Mouse (Mus musculus) testis, postnatal 10 days (tissue): ENCODE measurements around the gene Vmn1r4.

Source experiments
- DNase-seq: peaks from one replicate; pipeline ENCODE4 v3.0.0; 2021; ENCODE audit warnings: low spot score

Gene Vmn1r4

DNA sequence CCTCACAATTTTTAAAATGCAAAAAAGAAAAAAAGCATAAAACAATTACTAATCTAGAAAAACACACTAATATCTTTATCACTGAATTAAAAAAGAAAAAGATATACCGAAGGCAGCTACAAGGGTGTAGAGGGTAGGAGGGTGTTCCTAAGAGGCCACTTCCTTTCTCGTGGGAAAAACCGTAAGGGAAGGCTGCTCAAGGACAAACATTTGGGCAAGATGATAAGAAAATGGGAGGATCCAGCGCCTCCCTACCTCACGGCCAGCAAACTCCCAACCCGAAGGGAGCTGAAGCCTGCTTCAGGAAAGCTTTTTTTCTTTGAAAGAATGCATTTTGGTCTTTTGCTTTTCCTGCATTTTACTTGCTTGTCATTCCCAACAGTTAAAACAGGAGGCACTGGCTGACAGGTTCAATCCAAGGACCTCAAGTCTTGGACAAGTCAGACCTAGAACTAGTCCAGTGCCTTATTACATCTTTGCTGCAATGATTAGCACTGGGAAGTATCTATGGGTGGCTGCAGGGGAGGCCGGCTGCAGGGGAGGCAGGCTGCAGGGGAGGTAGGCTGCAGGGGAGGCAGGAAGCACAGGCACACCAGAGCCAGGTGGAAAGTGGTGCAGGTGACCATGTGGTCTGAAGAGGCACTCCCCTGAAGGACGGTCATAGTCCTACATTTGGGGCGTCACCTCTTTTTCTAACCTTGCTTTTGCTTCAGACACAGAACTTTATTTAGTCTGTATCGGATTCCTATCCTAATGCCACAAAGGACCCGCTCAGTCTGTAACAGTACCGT lies 6.0 kb upstream of the Vmn1r4 start:
- DNase-seq = no peak

GRCm38 (mm10) chr6:56919330-56920044 lies 4.3 kb upstream of the Vmn1r4 start:
- no peak for DNase-seq

DNA sequence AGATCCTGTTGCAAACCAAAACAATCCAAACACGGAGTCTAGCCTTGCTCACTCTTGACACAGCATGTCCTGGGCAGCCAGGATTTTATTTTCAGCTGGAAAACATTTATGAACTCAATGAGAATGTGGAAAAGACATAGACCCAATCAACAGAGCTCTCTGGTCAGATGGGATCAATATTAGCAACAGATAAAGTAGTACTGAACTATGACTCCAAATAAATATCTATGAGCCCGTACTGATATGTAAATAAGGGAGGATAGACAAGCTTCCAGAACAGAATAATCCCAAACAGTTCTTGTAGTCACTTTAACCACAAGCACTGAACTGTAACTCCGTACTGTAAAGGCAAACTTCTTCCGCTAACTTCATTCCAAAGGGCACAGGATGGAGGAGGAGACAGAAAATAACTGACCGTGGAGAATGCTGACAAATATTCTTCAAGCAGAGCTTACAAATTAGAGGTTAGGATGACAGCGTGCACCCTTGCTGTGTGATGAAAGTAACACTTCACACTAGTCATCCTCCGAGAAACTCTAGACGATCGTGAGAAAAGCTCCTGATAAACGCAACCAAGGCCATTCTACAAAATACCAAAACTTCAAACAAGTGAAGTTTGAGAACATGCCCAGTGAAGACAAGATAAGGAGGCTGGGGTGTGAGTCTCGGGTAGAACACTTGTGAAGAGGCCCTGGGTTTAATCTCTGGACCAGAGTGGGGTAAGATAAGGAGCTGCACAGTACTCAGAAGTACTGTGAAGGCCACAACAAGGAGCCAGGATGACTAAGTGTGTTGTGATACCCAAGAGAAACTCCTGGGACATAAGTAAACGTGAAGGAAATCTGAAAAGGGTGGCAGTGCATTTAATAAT lies 3.4 kb upstream of the Vmn1r4 start:
- DNase-seq = no peak

- DNase-seq = no peak
Observed at GRCm38 (mm10) chr6:56923331-56923725, 487 bp upstream of the Vmn1r4 start.

DNA sequence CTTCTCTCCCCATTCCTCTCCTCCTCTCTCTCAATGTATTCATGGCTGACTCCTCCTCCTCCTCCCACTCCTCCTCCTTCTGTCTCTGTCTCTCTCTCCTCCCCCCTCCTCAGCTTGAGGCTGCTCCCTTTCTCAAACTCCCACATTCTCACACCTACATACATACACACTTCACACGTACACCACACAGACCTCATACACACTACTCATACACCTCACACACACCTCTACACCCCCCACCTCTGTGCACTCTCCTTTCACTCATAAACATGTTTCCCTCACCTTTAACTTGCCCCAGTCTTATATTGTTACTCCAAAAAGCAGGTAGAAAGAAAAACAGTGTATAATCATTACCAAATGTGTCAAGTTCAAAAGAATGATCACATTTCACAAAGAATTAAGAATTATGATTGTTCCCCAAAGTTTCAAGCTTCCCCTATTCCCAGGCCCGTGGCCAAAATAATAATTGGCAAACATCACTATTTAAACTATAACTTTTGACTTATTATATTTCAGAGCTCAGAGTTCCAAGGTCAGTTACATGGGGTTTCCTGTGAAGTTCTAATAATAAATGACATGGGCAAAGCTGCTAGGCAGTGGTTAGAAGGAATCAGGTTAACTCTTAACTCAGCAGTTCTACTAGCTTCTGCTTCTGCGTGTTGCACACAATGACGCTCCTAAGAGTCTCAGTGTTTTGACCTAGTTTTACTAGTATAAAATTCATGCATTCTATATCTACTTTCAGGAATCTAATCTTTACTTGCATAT lies 8.0 kb downstream of the Vmn1r4 start:
- DNase-seq = no peak

DNA sequence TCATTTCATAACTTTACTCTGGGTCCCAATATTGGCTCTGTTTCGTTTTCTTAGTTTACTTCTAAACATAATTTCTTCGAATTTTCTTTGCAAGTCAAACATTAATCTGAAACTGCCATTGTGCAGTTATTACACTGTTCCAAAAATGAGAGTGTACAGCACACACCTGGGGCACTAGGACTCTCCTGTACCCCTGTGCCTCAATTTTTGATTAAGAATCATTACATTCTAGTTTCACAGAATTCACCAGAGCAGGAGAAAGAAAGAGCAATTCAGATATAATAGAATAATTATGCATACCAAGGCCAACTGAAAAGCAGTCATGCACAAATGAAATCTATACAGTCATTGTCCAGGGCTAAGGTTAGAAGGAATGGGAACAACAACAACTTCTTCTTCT lies 8.6 kb downstream of the Vmn1r4 start:
- DNase-seq = no peak

- no peak for DNase-seq
Observed at GRCm38 (mm10) chr6:56934366-56934765, 10.6 kb downstream of the Vmn1r4 start.

GRCm38 (mm10) chr6:56956436-56956835 lies 32.6 kb downstream of the Vmn1r4 start:
- no peak for DNase-seq

DNA sequence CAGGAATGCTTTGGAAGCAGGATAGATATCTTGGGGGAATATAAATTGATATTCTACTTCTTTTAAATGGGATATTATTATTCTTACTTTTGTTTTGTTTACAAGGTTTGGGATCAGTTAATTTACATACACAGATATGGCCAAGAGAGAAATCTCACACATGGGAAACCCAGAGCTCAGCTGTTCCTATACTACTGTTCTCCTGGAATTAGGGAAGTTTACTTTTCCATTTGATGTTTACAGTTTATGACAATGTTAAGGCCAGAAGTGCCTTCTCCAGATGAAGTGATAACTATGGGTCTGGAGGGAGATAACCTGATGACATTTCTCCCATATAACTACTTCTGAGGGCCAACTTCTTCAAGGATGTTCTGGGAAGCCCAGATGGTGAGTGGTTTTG lies 46.2 kb downstream of the Vmn1r4 start, which contains the start of gene Vmn1r5:
TSS of gene Vmn1r5 (plus strand) at position 301 of the 400 bp plus-strand sequence.
- DNase-seq = no peak

DNA sequence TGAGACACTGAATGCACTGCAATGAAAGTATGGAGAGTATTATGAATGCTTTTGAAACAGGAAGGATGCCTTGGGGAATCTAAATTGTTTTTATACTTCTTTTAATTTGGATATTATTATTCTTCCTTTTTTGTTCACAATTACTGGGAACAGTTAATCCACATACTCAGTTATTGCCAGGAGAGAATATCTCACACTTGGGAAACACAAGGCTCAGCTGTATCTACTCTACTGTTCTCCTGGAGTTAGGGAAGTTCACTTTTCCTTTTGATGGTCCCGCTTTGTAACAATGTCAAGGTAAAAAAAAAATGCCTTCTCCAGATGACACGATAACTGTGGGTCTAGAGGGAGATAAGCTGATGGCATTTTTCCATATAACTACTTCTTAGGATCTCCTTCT lies 73.1 kb downstream of the Vmn1r4 start, which contains the start of gene Vmn1r6:
TSS of gene Vmn1r6 (plus strand) at position 301 of the 400 bp plus-strand sequence.
- no peak for DNase-seq
